Mouse (Mus musculus) heart, embryonic 10.5 days (tissue): ENCODE data around the gene Eif4g3. TPM values are rescaled to one million over a fixed set of nuclear protein-coding genes. Genes with fewer than 3 reads are reported as not detected.

Experiments used
- DNase-seq: peaks from one replicate; pipeline ENCODE4 v3.0.0-alpha.2; 2017; ENCODE audit warnings: low spot score
- H3K27ac ChIP-seq: fragments of 300-500 bp; sonication (generic); 2 replicates; pipeline ENCODE4 v1.5.1; 2016; ENCODE audit warnings: mild to moderate bottlenecking
- H3K27me3 ChIP-seq: fragments of 300-500 bp; sonication (generic); 2 replicates; pipeline ENCODE4 v1.6.1; 2016; ENCODE audit warnings: mild to moderate bottlenecking; ENCODE audit not compliant: poor library complexity, insufficient read depth, severe bottlenecking
- H3K36me3 ChIP-seq: fragments of 300-500 bp; sonication (generic); 2 replicates; pipeline ENCODE4 v1.6.1; 2016; ENCODE audit warnings: mild to moderate bottlenecking, moderate library complexity
- H3K4me1 ChIP-seq: fragments of 300-500 bp; sonication (generic); 2 replicates; pipeline ENCODE4 v1.6.1; 2016; ENCODE audit warnings: mild to moderate bottlenecking
- H3K4me3 ChIP-seq: fragments of 300-500 bp; sonication (generic); 2 replicates; pipeline ENCODE4 v1.5.1; 2016; ENCODE audit warnings: mild to moderate bottlenecking, moderate library complexity
- H3K9me3 ChIP-seq: fragments of 300-500 bp; sonication (generic); 2 replicates; pipeline ENCODE4 v1.6.1; 2016; ENCODE audit warnings: mild to moderate bottlenecking, moderate library complexity
- WGBS: fragments of 180-500 bp; shearing (Covaris S2); methylation state at CpG from one replicate; pipeline ENCODE4 v1.1.7; 2016; 5-methylcytosine and 5-hydroxymethylcytosine counted together
- polyA plus RNA-seq: library from polyadenylated mRNA; unstranded; fragments of >200 nt; fragmentation: Nextera tagmentation; extraction: Ambion mirVana; gene quantifications from 2 replicates; pipeline ENCODE4 v1.2.1, GENCODE M21; 2016

Eif4g3 gene
- polyA plus RNA-seq, 1 experiment from 2014 or later: 35.3 TPM

GRCm38 (mm10) chr4:138107441-138108409 is 114.9 kb downstream of the Eif4g3 start:
- no peaks in the 10 kb centered on the region; the same call in 1 of the 2 replicates for H3K4me1 ChIP-seq
- no peaks in the 10 kb centered on the region for H3K9me3 ChIP-seq
- WGBS: 88% methylated on average over 7 of the region's 7 CpGs
- no peak overlapping the region for H3K27ac ChIP-seq
- DNase-seq: no peak
- peaks cover 78% of the 10 kb centered on the region for H3K36me3 ChIP-seq
- H3K4me3 ChIP-seq: no peak overlapping the region
- no peaks in the 10 kb centered on the region for H3K27me3 ChIP-seq

GRCm38 (mm10) chr4:138108541-138108940 is 115.7 kb downstream of the Eif4g3 start:
- Histone ChIP-seq H3K9me3 (no peaks in the 10 kb centered on the region), H3K27ac (no peak overlapping the region), H3K27me3 (no peaks in the 10 kb centered on the region), H3K4me1 (no peaks in the 10 kb centered on the region; the same call in 1 of the 2 replicates), H3K36me3 (peaks cover 76% of the 10 kb centered on the region), H3K4me3 (no peak overlapping the region)
- WGBS: 69% methylated on average over 2 of the region's 2 CpGs
- DNase-seq: no peak

- no peaks in the 10 kb centered on the region for H3K27me3 ChIP-seq
- H3K4me3 ChIP-seq: no peak overlapping the region
- H3K36me3 ChIP-seq: peaks cover 76% of the 10 kb centered on the region
- H3K9me3 ChIP-seq: no peaks in the 10 kb centered on the region
- no peak overlapping the region for H3K27ac ChIP-seq
- 76% methylated on average over 3 of the region's 3 CpGs for WGBS
- no peaks in the 10 kb centered on the region; the same call in 1 of the 2 replicates for H3K4me1 ChIP-seq
- no peak for DNase-seq
These were observed 116.5 kb downstream of the Eif4g3 start for GRCm38 (mm10) chr4:138109332-138109731.

- Histone ChIP-seq H3K4me1 (peaks cover 6% of the 10 kb centered on the region; the same call in 1 of the 2 replicates), H3K27me3 (no peaks in the 10 kb centered on the region), H3K9me3 (no peaks in the 10 kb centered on the region), H3K27ac (no peak overlapping the region), H3K36me3 (peaks cover 75% of the 10 kb centered on the region), H3K4me3 (no peak overlapping the region)
- 62% methylated on average over 5 of the region's 5 CpGs for WGBS
- no peak for DNase-seq
These were observed 119.0 kb downstream of the Eif4g3 start for GRCm38 (mm10) chr4:138111858-138112257.

GRCm38 (mm10) chr4:138119740-138120139 is 126.9 kb downstream of the Eif4g3 start:
- Histone ChIP-seq H3K27me3 (no peaks in the 10 kb centered on the region), H3K27ac (no peak overlapping the region), H3K9me3 (no peaks in the 10 kb centered on the region), H3K4me3 (no peak overlapping the region), H3K4me1 (peaks cover 6% of the 10 kb centered on the region; the same call in 1 of the 2 replicates), H3K36me3 (peaks cover 57% of the 10 kb centered on the region)
- WGBS: 62% methylated on average over 10 of the region's 10 CpGs
- DNase-seq: no peak

- Histone ChIP-seq H3K27me3 (no peaks in the 10 kb centered on the region), H3K36me3 (peaks cover 62% of the 10 kb centered on the region)
- WGBS: 89% methylated on average over 7 of the region's 7 CpGs
These were observed 131.2 kb downstream of the Eif4g3 start for GRCm38 (mm10) chr4:138124046-138124445.

GRCm38 (mm10) chr4:138127371-138127770 is 134.5 kb downstream of the Eif4g3 start:
- peaks cover 54% of the 10 kb centered on the region for H3K36me3 ChIP-seq
- no peak overlapping the region for H3K4me3 ChIP-seq
- no peaks in the 10 kb centered on the region for H3K9me3 ChIP-seq
- no peak for DNase-seq
- H3K27me3 ChIP-seq: no peaks in the 10 kb centered on the region
- no peak overlapping the region for H3K27ac ChIP-seq
- H3K4me1 ChIP-seq: 0 out of 2 replicates have a peak, but pooled peaks cover 7% of the 10 kb centered on the region
- 92% methylated on average over 5 of the region's 5 CpGs for WGBS

More at GRCm38 (mm10) chr4:138124046-138124445, 131.2 kb downstream of the Eif4g3 start:
- DNase-seq: no peak
- H3K4me3 ChIP-seq: no peak overlapping the region
- H3K27ac ChIP-seq: no peak overlapping the region
- no peaks in the 10 kb centered on the region for H3K4me1 ChIP-seq
- no peaks in the 10 kb centered on the region for H3K9me3 ChIP-seq

- Histone ChIP-seq H3K36me3 (peaks cover 59% of the 10 kb centered on the region), H3K4me1 (0 out of 2 replicates have a peak, but pooled peaks cover 7% of the 10 kb centered on the region), H3K27ac (no peak overlapping the region), H3K4me3 (no peak overlapping the region), H3K9me3 (no peaks in the 10 kb centered on the region), H3K27me3 (no peaks in the 10 kb centered on the region)
- no peak for DNase-seq
- WGBS: 91% methylated on average over 7 of the region's 7 CpGs
These were observed 135.0 kb downstream of the Eif4g3 start for GRCm38 (mm10) chr4:138127781-138128180.

- WGBS: 88% methylated on average over 2 of the region's 2 CpGs
- H3K4me3 ChIP-seq: no peak overlapping the region
- no peak for DNase-seq
- 0 out of 2 replicates have a peak, but pooled peaks cover 10% of the 10 kb centered on the region for H3K4me1 ChIP-seq
- no peak overlapping the region for H3K27ac ChIP-seq
- H3K27me3 ChIP-seq: no peaks in the 10 kb centered on the region
- H3K36me3 ChIP-seq: peaks cover 57% of the 10 kb centered on the region
- no peaks in the 10 kb centered on the region for H3K9me3 ChIP-seq
These were observed 137.3 kb downstream of the Eif4g3 start for GRCm38 (mm10) chr4:138130149-138130548.

- H3K4me3 ChIP-seq: no peak overlapping the region
- no peaks in the 10 kb centered on the region for H3K9me3 ChIP-seq
- H3K27me3 ChIP-seq: no peaks in the 10 kb centered on the region
- no peak overlapping the region for H3K27ac ChIP-seq
- H3K36me3 ChIP-seq: peaks cover 52% of the 10 kb centered on the region
- DNase-seq: no peak
- WGBS: 76% methylated on average over 9 of the region's 9 CpGs
- H3K4me1 ChIP-seq: 0 out of 2 replicates have a peak, but pooled peaks cover 10% of the 10 kb centered on the region
These were observed 138.4 kb downstream of the Eif4g3 start for GRCm38 (mm10) chr4:138131226-138131625.

GRCm38 (mm10) chr4:138131716-138132115 is 138.9 kb downstream of the Eif4g3 start:
- Histone ChIP-seq H3K36me3 (peaks cover 51% of the 10 kb centered on the region), H3K4me3 (no peak overlapping the region), H3K4me1 (0 out of 2 replicates have a peak, but pooled peaks cover 10% of the 10 kb centered on the region), H3K9me3 (no peaks in the 10 kb centered on the region), H3K27me3 (no peaks in the 10 kb centered on the region), H3K27ac (no peak overlapping the region)
- DNase-seq: no peak
- 91% methylated on average over 3 of the region's 3 CpGs for whole genome bisulfite sequencing

- 93% methylated on average over 9 of the region's 9 CpGs for WGBS
- no peak overlapping the region for H3K27ac ChIP-seq
- H3K4me3 ChIP-seq: no peak overlapping the region
- H3K27me3 ChIP-seq: no peaks in the 10 kb centered on the region
- H3K9me3 ChIP-seq: no peaks in the 10 kb centered on the region
- peaks cover 45% of the 10 kb centered on the region for H3K36me3 ChIP-seq
- no peak for DNase-seq
- H3K4me1 ChIP-seq: 0 out of 2 replicates have a peak, but pooled peaks cover 10% of the 10 kb centered on the region
These were observed 140.5 kb downstream of the Eif4g3 start for GRCm38 (mm10) chr4:138133360-138133759.

- no peak for DNase-seq
- Histone ChIP-seq H3K9me3 (no peaks in the 10 kb centered on the region), H3K36me3 (peaks cover 38% of the 10 kb centered on the region), H3K27me3 (no peaks in the 10 kb centered on the region), H3K27ac (no peak overlapping the region), H3K4me3 (no peak overlapping the region), H3K4me1 (peaks cover 10% of the 10 kb centered on the region)
- 84% methylated on average over 4 of the region's 4 CpGs for WGBS
These were observed 144.5 kb downstream of the Eif4g3 start for GRCm38 (mm10) chr4:138137336-138137735.
